Mouse (Mus musculus): ENCODE data around the gene Gpc6.

Gene Gpc6

DNA sequence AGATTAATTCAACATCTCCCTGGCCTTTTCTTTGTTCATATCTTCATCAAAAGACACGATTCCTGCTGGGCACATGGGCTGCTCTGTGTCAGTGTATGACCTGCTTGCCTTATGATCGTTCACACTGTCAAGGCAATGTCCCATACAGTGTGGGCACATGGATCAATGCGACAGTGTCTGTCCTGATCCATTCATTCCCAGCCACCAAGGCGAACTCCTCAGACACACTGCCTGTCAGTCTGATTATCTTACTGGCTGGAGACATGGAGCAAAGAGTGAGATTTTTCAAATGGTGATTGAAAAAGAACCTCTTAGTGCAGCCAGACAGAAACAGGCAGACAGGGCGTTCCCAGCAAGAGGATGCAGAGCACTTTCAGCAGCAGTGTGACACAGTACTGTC lies 143.1 kb downstream of the Gpc6 start:
- no peak for DNase-seq

GRCm38 (mm10) chr14:117070470-117071085 lies 145.5 kb downstream of the Gpc6 start:
- DNase-seq = no peak

- DNase-seq = no peak
Observed at GRCm38 (mm10) chr14:117093586-117093985, 168.5 kb downstream of the Gpc6 start.

GRCm38 (mm10) chr14:117106900-117107299 lies 181.8 kb downstream of the Gpc6 start:
- DNase-seq = peak; percentile 6

DNA sequence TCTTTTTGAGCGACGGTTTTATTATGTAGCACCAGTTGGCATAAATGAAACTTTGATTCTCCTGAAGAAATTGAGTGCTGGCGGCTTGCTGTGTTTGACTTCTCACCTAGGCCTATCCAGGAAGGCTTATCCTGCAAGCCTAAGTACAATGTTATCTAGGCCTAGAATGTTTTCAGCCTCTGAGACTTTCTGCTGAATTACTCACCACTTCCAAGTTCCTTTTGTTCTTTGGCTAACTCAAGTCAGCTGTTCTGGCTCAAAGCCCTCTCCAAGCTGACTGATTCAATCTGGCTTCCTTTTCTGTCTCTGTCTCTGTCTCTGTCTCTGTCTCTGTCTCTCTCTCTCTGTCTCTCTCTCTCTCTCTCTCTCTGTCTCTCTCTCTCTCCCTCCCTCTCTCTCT lies 188.0 kb downstream of the Gpc6 start:
- no peak for DNase-seq

- no peak for DNase-seq
Observed at GRCm38 (mm10) chr14:117122036-117122435, 196.9 kb downstream of the Gpc6 start.

- no peak for DNase-seq
Observed at GRCm38 (mm10) chr14:117130334-117130733, 205.2 kb downstream of the Gpc6 start.

DNA sequence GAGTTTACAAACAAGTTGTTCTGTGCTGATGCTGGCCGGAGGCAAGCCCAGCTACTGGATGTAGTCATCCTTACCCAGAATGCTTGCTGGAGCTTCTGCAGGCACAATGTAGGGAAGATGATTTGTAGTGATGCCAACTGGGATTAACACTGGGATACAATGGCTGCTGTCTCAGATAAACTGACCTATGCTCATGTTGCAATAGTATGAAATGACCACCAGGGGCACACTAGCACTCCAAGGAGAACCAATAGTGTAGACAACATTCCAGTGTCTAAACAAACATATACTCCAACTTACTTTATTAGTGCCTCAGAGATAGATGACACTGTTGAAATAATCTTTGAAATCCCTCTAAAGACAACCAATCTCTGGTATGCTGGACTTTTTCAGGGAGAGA lies 206.2 kb downstream of the Gpc6 start:
- no peak for DNase-seq

DNA sequence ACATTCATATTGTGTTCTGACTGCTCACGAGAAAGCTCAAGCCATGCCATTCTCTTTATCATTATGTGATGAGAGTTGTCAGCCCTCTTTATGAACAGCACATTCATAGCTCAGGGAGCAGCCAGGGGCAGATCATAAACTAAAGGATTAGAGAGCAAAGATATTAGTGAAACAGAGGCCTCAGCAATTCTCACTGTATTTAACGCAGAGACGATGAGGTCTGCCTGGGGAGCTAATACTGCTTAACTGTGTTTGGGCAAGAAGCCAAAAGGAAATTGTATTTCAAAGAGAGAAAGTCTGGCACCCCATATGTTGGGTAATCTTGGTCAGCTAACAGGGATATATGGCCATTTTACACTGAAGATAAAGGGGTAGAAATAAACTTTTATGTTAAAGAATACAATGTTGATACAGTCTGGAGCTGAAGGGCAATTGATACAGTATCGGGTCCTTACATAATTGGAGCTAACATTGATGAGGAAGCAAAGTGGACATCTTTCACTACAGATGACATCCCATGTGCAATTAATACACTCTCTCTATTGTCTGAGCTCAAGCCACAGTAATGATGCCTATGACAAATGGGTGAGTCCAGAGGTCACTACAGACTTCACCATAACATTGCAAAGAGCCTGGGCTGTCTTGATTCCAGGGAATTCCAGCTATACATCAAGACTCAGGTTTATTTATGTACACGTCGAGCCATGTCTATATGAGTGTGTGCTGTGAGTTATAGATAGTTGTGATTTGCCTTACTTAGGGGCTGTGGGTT lies 216.1 kb downstream of the Gpc6 start:
- DNase-seq = no peak

DNA sequence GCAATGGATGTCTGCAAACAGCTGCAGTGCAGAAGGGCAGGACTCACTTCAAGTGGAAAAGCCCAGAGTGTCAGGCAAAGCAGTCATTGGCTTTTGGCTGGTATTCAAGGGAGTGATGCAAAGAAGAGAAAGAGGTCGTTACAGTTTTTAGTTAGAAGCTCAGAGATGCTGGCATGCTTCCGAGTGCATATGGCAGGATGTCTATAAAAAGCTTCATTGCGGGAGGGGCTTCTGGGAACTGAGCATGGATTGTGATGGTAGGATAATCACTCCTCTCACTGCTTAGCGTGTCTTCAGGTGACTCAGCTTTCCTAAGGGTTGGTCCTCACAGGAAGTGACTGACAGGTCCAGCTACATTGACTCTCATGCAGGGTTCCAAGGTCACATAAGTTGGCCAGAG lies 221.0 kb downstream of the Gpc6 start:
- peak; percentile 2 for DNase-seq

- no peak for DNase-seq
Observed at GRCm38 (mm10) chr14:117146665-117147064, 221.6 kb downstream of the Gpc6 start.

DNA sequence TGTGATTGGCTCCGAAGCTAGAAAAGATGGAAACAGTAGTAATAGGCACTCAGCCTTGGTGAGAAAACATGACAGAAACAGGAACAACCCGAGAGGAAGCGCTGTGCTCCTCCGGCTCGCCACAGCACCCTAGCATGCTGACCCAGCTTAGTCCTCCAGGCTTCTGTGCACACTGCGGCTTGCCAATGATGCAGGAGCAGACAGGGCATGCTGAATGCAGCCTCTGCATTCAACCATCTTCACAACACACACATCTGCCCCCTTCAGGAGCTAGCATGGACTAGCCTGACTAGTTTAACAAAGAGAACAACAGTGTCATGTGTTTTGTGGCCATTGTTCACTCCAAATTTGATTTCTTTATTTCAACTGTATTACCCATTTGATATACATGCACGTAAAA lies 226.5 kb downstream of the Gpc6 start:
- no peak for DNase-seq

GRCm38 (mm10) chr14:117155884-117156465 lies 230.9 kb downstream of the Gpc6 start:
- no peak for DNase-seq

DNA sequence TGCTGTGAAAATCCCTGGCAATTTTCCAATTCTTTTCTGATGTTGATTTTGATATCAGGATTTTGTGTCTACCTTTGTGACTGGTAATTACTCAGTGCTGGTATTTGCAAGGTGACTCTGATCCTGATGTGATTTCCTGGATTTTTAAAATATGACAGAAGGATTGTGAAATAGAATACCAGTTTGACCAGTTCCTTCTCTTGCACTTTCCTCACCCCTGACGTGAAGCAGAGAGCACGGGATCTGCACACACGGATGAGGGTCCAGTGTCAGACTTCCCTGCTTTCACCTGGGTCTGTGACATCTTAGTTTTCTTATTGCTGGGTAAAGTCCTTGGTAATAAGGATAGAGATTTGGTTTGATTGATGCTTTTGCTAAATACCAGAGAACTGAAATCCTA lies 232.3 kb downstream of the Gpc6 start:
- DNase-seq = no peak

DNA sequence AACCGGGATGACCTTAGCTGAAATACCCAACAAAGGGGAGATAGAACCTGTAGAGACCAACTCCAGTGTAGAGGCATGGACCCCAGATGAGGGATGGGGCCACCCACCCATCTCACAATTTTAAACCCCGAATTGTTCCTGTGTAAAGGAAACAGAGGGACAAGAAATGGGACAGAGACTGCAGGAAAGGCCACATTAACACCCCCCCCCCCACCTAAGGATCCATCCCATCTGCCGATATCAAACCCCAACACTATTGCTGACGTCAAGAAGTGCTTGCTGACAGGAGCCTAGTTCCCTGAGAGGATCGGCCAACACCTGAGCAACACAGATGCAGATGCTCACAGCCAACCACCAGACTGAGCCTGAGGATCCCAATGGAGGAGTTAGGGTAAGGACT lies 241.2 kb downstream of the Gpc6 start:
- DNase-seq = no peak

DNA sequence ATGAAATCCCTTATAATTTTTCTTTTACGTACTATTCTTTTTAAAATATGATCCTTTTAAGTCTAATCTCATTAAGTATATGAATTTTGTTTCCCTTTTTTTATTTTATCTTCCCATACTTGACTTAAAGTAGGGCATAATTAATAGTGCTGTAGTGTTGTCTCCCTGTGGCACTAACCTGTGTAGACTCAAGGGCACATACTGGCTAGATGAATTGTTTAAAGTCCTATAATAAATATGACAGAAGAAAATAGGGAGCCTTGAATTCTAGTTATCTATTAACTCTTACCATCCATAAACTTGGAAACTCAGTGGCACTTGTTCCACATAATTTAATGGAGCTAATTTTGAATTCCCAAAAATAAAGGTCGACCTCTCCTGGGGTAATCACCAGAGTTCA lies 268.2 kb downstream of the Gpc6 start:
- DNase-seq = no peak

GRCm38 (mm10) chr14:117202012-117202411 lies 276.9 kb downstream of the Gpc6 start:
- no peak for DNase-seq

GRCm38 (mm10) chr14:117203960-117204359 lies 278.8 kb downstream of the Gpc6 start:
- DNase-seq = no peak

DNA sequence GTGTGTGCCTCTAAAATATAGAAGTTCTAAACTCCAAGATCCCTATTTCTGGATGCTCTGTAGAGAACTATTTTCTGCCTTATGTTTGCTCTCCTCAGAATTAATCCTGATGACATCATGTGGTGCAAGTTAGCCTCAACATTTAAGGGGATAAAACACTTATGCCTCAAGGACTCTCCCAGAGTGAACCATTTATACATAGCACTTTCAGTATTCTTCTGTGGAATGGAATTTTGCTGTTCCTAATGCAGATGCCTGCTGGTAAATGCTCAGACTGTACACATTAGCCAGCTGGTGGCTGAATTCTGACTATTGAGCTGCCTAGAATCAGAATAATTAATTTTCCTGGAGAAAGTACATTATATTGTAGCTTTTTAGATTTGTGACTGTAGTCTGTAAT lies 289.3 kb downstream of the Gpc6 start:
- DNase-seq = no peak

- no peak for DNase-seq
Observed at GRCm38 (mm10) chr14:117226920-117227319, 301.8 kb downstream of the Gpc6 start.

DNA sequence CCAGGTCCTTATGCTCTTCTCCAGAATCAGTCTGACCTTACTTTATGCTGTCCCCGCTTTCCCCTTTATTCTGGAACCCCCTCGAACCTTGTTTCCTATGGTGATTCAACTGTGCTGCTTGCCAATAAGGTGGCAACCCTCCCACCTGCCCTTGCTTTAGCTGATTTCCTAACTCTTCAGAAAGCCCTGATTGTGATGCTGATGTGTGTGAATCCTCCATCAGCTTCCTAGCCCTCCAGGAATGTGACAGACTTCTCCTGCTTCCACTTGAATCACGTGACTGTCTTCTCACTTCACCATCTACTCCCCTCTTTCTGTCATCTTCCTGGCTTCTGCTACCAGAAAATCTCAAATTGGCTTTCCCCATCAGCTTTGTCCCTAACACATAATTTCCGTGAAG lies 305.4 kb downstream of the Gpc6 start:
- DNase-seq = no peak

GRCm38 (mm10) chr14:117238226-117238625 lies 313.1 kb downstream of the Gpc6 start:
- DNase-seq = no peak

- DNase-seq = peak; percentile 13
Observed at GRCm38 (mm10) chr14:117239694-117240427, 314.7 kb downstream of the Gpc6 start.

- no peak for DNase-seq
Observed at GRCm38 (mm10) chr14:117245631-117246030, 320.5 kb downstream of the Gpc6 start.
